Mouse (Mus musculus) midbrain, embryonic 14.5 days (tissue): ENCODE measurements around the gene Trappc6a. TPM values are rescaled to one million over a fixed set of nuclear protein-coding genes. Genes with fewer than 3 reads are reported as not detected.

Experiments used
- ATAC-seq: fragments of 200-750 bp; cut with Nextera tagmentation; 2 replicates; pipeline ENCODE4 v1.8.0; 2017; ENCODE audit warnings: moderate number of reproducible peaks, moderate library complexity; ENCODE audit not compliant: low FRiP score, low TSS enrichment
- DNase-seq: peaks from one replicate; pipeline ENCODE4 v3.0.0-alpha.2; 2015
- H3K27ac ChIP-seq: fragments of 300-500 bp; sonication (generic); replicated peaks from 2 replicates; pipeline ENCODE4 v1.5.1; 2014; ENCODE audit warnings: mild to moderate bottlenecking, low read depth, low read length, moderate library complexity
- H3K27me3 ChIP-seq: fragments of 300-500 bp; sonication (generic); 2 replicates; pipeline ENCODE4 v1.6.1; 2014; ENCODE audit warnings: low read length, control low read depth, mixed read lengths; ENCODE audit not compliant: control insufficient read depth, insufficient read depth
- H3K36me3 ChIP-seq: fragments of 300-500 bp; sonication (generic); 2 replicates; pipeline ENCODE4 v1.6.1; 2014; ENCODE audit warnings: low read length, control low read depth; ENCODE audit not compliant: control insufficient read depth, insufficient read depth
- H3K4me1 ChIP-seq: fragments of 300-500 bp; sonication (generic); 2 replicates; pipeline ENCODE4 v1.6.1; 2014; ENCODE audit warnings: mild to moderate bottlenecking, antibody characterized with exemption, low read length, control low read depth; ENCODE audit not compliant: control insufficient read depth, insufficient read depth
- H3K4me2 ChIP-seq: fragments of 300-500 bp; sonication (generic); 2 replicates; pipeline ENCODE4 v1.6.1; 2014; ENCODE audit warnings: mild to moderate bottlenecking, low read length, moderate library complexity
- H3K4me3 ChIP-seq: fragments of 300-500 bp; sonication (generic); replicated peaks from 2 replicates; pipeline ENCODE4 v1.5.1; 2014; ENCODE audit warnings: low read depth, low read length
- H3K9ac ChIP-seq: fragments of 300-500 bp; sonication (generic); replicated peaks from 2 replicates; pipeline ENCODE4 v1.6.1; 2014; ENCODE audit warnings: mild to moderate bottlenecking, low read length, moderate library complexity
- H3K9me3 ChIP-seq: fragments of 300-500 bp; sonication (generic); 2 replicates; pipeline ENCODE4 v1.6.1; 2016; ENCODE audit warnings: low read length, control low read depth, mixed read lengths; ENCODE audit not compliant: control insufficient read depth
- WGBS: fragments of 180-500 bp; shearing (Covaris S2); extraction: QIAGEN DNeasy Blood & Tissue Kit; methylation state at CpG from one replicate; pipeline ENCODE4 v1.1.7; 2014; 5-methylcytosine and 5-hydroxymethylcytosine counted together
- polyA plus RNA-seq: library from polyadenylated mRNA; unstranded; fragments of >200 nt; fragmentation: Nextera tagmentation; extraction: Ambion mirVana; gene quantifications from 2 replicates; pipeline ENCODE4 v1.2.1, GENCODE M21; 2014

Gene Trappc6a
- polyA plus RNA-seq, 1 experiment from 2014 or later, result 30.1 TPM

DNA sequence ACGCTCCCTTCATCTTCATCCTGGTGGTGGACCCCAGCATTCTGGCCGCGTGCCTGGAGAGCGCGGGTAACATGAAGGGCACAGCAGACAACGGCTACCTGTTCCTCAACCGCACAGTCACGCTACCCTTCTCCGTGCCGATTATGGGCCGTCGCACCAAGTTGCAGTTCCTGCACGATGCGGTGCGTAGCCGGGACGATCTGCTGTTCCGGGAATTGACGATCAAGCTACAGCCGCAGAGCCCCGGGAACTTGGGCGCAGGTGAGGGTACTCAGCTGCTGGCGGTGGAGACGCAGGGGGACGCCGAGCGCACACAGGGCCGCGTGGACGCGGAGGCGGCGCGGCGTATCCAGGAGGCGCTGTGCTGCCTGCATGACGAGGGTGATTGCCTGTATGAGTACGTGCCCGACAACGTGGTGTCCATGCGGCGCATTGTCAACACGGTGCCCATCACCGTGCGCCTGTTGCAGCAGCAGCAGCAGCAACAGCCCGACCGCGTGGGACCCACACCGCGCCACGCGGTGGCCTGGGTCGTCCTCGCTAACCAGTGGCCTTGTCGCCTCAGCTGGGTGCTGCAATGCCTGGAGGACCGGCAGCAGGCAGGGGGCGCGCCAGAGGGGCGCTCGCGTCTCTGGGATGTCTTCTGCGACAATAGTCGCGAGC, 15.7 kb downstream of the Trappc6a start:
- Histone ChIP-seq H3K27ac (no peak overlapping the region), H3K27me3 (peaks cover 67% of the 10 kb centered on the region), H3K9ac (peak overlapping the region; percentile 47), H3K4me1 (peaks cover 14% of the 10 kb centered on the region), H3K4me3 (peak overlapping the region; percentile 36), H3K4me2 (peak overlapping the region; percentile 71), H3K36me3 (no peaks in the 10 kb centered on the region), H3K9me3 (no peaks in the 10 kb centered on the region)
- WGBS, result 1% methylated on average over 64 of the region's 64 CpGs
- ATAC-seq, result peak; percentile 62
- DNase-seq, result peak; percentile 83

DNA sequence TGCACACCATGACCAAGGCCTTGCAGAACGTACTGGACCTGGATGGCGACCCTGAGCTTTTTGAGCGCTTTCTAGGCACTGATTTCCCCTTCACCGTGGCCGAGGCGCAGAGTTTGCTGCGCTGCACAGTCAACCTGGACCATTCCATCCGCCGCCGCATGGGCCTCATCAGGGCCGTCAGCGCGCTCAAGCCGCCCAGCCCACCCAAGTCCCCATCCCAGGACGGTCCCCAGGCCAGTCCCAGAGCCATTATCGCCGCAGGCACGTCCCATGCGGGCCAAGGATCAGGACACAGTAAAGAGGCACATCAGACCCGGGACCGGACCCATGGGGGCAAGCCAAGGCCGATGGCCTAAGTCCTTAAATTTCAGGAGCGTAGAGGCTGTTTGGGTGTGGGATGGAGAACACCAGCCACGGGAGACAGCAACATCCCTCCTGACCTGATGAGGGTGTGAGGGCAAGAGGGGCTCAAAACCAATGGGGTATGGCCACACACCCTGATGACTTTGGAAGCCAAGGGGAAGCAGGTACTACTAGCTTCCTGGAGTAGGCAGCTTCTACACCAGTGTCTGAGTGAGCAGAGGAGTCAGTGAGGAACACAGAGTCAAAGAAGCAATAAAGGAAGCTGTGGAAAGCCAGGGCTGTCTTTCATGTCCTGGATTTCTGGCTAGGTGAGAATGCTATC, 16.4 kb downstream of the Trappc6a start:
- DNase-seq, result no peak
- peaks cover 62% of the 10 kb centered on the region for H3K27me3 ChIP-seq
- peaks cover 14% of the 10 kb centered on the region for H3K4me1 ChIP-seq
- peak overlapping the region; percentile 71 for H3K4me2 ChIP-seq
- H3K9ac ChIP-seq, result peak overlapping the region; percentile 47
- H3K9me3 ChIP-seq, result no peaks in the 10 kb centered on the region
- no peak overlapping the region for H3K27ac ChIP-seq
- 12% methylated on average over 24 of the region's 24 CpGs for WGBS
- H3K4me3 ChIP-seq, result peak overlapping the region; percentile 36
- peaks cover 6% of the 10 kb centered on the region for H3K36me3 ChIP-seq
- peak; percentile 29 for ATAC-seq

DNA sequence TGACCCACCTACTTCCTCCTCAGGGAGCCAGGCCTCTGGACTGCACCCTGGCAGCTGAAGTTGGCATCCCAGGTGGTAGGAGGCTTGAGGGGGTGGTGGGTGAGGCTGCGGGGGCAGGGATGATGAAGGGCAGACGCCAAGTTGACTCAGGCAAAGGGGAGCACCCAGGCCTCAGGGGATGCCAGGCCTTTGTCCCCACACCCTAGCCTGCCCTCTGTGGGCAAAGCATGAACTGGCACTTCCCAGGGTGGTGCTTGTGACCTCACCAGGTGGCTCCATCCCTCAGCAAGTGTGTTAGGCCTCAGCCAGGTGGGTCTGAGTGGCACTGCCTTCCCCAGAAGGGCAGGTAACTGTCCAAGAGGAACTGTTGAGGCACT, 16.9 kb downstream of the Trappc6a start:
- Histone ChIP-seq H3K4me1 (peaks cover 14% of the 10 kb centered on the region), H3K9me3 (no peaks in the 10 kb centered on the region), H3K4me3 (no peak overlapping the region), H3K27ac (no peak overlapping the region), H3K4me2 (no peak overlapping the region), H3K36me3 (peaks cover 11% of the 10 kb centered on the region), H3K9ac (no peak overlapping the region), H3K27me3 (peaks cover 56% of the 10 kb centered on the region)
- DNase-seq (no peak), ATAC-seq (no peak)
- 64% methylated on average over 2 of the region's 2 CpGs for WGBS

DNA sequence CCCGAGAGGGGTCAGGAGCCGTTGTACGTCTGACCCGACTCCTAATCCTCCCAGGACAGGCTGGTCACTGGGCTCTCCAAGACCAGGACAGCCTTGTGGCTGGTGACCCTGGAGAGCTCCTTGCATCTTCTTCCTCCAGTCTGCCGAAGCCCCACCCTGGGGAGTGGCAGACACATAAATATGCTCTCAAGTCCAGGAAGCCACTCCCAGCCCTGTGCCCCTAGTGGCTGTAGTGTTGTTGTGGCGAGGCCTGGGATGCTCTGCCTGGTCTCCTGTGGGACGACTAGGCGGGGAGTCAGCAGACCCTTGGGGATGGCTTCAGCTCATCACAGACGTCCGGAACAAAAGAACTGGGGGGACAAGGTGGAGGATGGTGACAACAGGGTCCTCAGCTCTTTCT, 22.9 kb downstream of the Trappc6a start:
- Histone ChIP-seq H3K9ac (no peak overlapping the region), H3K9me3 (no peaks in the 10 kb centered on the region), H3K4me1 (no peaks in the 10 kb centered on the region), H3K27me3 (no peaks in the 10 kb centered on the region), H3K4me2 (no peak overlapping the region), H3K4me3 (no peak overlapping the region), H3K36me3 (peaks cover 64% of the 10 kb centered on the region), H3K27ac (no peak overlapping the region)
- ATAC-seq, result no peak
- 76% methylated on average over 10 of the region's 10 CpGs for WGBS
- DNase-seq, result no peak

DNA sequence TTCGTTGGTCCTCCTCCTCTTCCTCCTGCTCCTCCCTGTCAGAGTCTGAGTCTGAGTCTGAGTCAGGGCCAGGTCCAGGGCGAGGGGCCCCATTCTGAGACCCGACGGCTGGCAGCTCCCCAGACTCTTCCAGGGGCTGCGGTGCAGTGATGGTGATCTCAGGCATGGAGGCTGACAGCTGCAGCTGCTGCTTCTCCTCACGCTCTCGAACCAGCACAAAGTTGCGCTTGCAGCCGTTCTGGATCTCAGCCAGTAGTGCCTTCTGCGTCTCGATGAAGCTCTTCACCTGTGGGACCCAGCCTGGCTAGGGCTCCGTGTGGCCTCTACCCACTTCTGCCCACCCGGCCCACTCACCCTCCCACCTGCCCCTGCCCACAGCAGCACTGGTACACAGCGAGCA, 24.0 kb downstream of the Trappc6a start:
- DNase-seq, result no peak
- H3K36me3 ChIP-seq, result peaks cover 64% of the 10 kb centered on the region

DNA sequence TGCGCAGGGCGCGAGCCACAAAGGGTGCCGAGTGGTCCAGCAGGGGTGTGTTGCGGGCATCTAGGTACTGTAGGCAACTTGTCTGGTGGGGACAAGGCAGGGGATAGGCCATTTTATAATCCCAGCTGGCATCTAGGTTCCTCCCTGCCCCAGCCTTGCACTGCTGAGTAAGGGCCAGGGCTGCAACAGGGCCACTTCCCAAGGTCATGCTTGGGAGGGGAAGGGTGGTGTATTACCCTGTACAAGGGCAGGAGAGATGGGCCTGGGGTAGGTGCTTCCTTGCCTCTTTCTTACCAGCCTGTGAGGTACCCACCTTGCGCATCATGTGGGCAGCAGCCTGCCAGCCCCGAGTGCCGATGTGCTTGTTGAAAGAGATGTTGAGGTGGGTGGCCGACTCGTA, 26.5 kb downstream of the Trappc6a start:
- Histone ChIP-seq H3K36me3 (peaks cover 57% of the 10 kb centered on the region), H3K27me3 (no peaks in the 10 kb centered on the region), H3K27ac (no peak overlapping the region), H3K9ac (no peak overlapping the region), H3K9me3 (no peaks in the 10 kb centered on the region), H3K4me3 (no peak overlapping the region), H3K4me1 (no peaks in the 10 kb centered on the region), H3K4me2 (no peak overlapping the region)
- DNase-seq, result no peak
- 97% methylated on average over 10 of the region's 10 CpGs for WGBS
- no peak for ATAC-seq

More for the DNA sequence above, 24.0 kb downstream of the Trappc6a start:
- H3K9ac ChIP-seq, result no peak overlapping the region
- H3K4me2 ChIP-seq, result no peak overlapping the region
- H3K4me3 ChIP-seq, result no peak overlapping the region
- no peaks in the 10 kb centered on the region for H3K9me3 ChIP-seq
- 90% methylated on average over 14 of the region's 14 CpGs for WGBS
- no peak overlapping the region for H3K27ac ChIP-seq
- H3K4me1 ChIP-seq, result no peaks in the 10 kb centered on the region
- ATAC-seq, result no peak; the same call in 1 of the 2 replicates
- no peaks in the 10 kb centered on the region for H3K27me3 ChIP-seq

DNA sequence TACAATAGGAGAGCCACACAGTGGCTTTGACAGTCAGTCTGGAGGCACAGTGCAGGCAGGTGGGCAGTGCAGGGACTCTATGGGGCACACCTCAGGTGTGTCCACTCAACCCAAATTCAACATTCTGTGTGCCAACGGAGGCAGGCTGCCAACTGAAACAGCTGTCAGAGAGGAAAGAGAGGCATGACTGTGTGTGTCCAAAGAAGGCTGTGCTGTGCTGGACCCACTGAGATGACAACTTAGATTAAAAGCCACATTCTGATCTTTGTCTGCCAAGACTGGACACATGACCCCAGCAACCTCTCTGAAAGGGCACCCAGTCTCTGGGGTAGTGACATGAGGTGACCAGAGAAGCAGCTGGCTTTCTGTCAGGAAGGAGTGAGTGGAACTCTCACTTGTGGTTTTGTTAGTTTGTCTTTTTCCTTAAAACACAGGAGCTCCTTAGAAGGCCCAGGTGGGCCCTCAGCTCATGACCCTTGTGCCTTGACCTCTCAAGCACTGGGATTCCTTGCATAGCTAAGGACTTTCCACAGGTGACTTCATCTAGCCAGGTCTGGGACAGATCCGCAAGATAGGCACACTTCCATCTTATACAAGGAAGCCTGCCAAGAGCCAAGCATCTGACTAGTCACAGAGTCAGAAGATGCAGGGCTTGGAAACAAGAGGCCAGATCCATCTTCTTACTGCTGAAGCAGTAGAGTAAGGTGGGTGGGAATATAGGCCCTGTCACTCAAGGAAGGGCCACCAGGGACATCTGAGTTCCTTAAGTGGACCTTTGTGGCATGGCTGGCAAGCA, 32.8 kb downstream of the Trappc6a start:
- DNase-seq, result no peak
- no peak overlapping the region for H3K9ac ChIP-seq

DNA sequence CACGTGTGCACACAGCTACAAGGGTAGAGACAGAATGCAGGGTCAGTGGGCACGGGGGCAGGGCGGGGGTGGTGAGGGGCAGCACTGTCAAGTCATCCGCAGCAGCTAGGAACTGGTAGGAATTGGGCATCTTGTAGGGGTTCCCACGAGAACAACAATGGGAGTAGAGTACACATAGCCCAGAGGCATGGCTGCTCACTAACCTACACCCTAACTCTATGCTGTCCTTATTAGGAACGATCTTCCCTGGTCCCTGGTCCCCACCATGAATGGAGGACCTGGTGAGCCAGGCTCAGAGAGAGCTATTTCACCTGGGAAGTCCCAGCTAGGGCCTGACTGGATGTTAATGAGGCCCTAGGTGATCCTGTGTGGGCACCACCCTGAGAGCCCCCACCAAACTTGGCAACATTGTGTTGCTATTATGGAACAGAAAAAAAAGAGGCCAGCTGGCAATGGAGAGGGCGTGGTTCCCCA, 33.5 kb downstream of the Trappc6a start:
- 75% methylated on average over 7 of the region's 7 CpGs for WGBS

More for the DNA sequence above, 32.8 kb downstream of the Trappc6a start:
- no peaks in the 10 kb centered on the region for H3K36me3 ChIP-seq
- 98% methylated on average over 2 of the region's 2 CpGs for WGBS
- H3K27ac ChIP-seq, result no peak overlapping the region
- no peak overlapping the region for H3K4me2 ChIP-seq
- H3K27me3 ChIP-seq, result no peaks in the 10 kb centered on the region
- H3K4me3 ChIP-seq, result no peak overlapping the region
- no peaks in the 10 kb centered on the region for H3K9me3 ChIP-seq
- H3K4me1 ChIP-seq, result peaks cover 11% of the 10 kb centered on the region; the same call in 1 of the 2 replicates
- ATAC-seq, result no peak

More for the DNA sequence above, 33.5 kb downstream of the Trappc6a start:
- Histone ChIP-seq H3K27ac (0 out of 2 replicates have a peak overlapping the region, but pooled peaks have one; percentile 0), H3K4me1 (peaks cover 11% of the 10 kb centered on the region; the same call in 1 of the 2 replicates), H3K4me3 (no peak overlapping the region), H3K4me2 (no peak overlapping the region), H3K27me3 (no peaks in the 10 kb centered on the region), H3K36me3 (no peaks in the 10 kb centered on the region), H3K9ac (no peak overlapping the region), H3K9me3 (no peaks in the 10 kb centered on the region)
- 0 out of 2 replicates have a peak, but pooled peaks have one; percentile 24 for ATAC-seq
- DNase-seq, result no peak
